Mouse (Mus musculus) left cerebral cortex, postnatal 10 days (tissue): ENCODE results near the gene Ctla4. TPM values are rescaled to one million over a fixed set of nuclear protein-coding genes. Genes with fewer than 3 reads are reported as not detected.
A peak's percentile ranks its signal among the peaks of the same experiment; 100 is the strongest.

Experiments used
- DNase-seq, 2 experiments: peaks; one replicate each; pipeline ENCODE4 v3.0.0; 2021 to 2022; ENCODE audit warnings: low spot score in 2 of 2, mixed read lengths in 1 of 2; ENCODE audit errors: extremely low spot score in 1 of 2
- intact Hi-C: fragments of 180-260 bp; cut with DNase I; formaldehyde crosslinking; loops from one replicate; pipeline ENCODE4 v1.15.1; 2025
- total RNA-seq, 2 experiments: library from RNA; stranded (reverse); gene quantifications; 2 replicates each; pipeline ENCODE4 v1.2.3; 2021

The Ctla4 gene
- total RNA-seq, 2 experiments from 2014 or later = not detected

DNA sequence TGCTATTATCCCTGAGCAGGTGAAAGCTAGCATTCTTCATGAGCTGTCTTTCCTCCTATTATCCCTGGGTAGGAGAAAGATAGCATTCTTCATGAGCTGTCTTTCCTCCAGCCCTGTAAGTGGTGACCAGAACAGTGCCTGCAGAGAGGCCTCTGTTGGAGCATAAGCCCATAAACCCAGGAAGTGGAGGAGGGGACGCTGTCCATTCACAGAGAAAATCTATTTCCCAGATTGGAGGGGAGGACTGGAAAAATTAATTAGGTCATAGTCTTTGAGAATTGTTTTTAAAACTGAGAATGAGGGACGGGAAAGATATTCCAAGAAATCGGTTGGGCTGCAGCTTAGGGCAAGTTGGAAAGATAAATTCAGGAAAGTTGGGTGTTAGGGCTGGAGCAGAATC lies 24.3 kb upstream of the Ctla4 start:
- no peak for DNase-seq
- intact Hi-C loops = loop anchor here (5.0 kb wide), 1 partner anchor 375 kb away; no protein-coding TSS in a partner anchor

- intact Hi-C loops = loop anchor here (5.0 kb wide), 1 partner anchor 376 kb away; no protein-coding TSS in a partner anchor
Measured at GRCm38 (mm10) chr1:60862951-60863461, 23.8 kb upstream of the Ctla4 start.

GRCm38 (mm10) chr1:60863701-60864100 lies 23.1 kb upstream of the Ctla4 start:
- no peak for DNase-seq
- intact Hi-C loops = loop anchor here (5.0 kb wide), 1 partner anchor 376 kb away; no protein-coding TSS in a partner anchor

More at GRCm38 (mm10) chr1:60862951-60863461, 23.8 kb upstream of the Ctla4 start:
- DNase-seq = peak in 1 of 2 experiments; percentile 62

DNA sequence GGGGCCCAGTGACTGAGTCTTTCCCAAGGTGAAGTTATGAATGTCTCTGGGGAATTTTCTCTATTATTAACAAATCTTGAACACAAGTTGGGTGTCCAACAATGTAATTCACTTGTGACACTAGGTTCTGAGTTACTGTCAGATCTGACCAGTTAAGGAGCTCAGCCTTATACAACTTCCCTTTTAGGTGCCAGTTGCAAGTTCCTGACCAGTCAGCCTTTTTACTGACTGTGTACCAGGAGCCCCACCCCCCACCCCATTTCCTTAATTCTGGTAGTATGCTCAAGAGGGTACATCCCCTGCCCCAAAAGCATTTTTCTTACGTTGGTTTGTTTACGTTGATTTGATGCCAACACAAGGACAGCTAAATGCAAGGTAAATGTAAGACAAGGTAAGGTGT lies 21.6 kb upstream of the Ctla4 start:
- intact Hi-C loops = no loop called here
- DNase-seq = no peak

- intact Hi-C loops = no loop called here
Measured at GRCm38 (mm10) chr1:60866043-60866442, 20.8 kb upstream of the Ctla4 start.

DNA sequence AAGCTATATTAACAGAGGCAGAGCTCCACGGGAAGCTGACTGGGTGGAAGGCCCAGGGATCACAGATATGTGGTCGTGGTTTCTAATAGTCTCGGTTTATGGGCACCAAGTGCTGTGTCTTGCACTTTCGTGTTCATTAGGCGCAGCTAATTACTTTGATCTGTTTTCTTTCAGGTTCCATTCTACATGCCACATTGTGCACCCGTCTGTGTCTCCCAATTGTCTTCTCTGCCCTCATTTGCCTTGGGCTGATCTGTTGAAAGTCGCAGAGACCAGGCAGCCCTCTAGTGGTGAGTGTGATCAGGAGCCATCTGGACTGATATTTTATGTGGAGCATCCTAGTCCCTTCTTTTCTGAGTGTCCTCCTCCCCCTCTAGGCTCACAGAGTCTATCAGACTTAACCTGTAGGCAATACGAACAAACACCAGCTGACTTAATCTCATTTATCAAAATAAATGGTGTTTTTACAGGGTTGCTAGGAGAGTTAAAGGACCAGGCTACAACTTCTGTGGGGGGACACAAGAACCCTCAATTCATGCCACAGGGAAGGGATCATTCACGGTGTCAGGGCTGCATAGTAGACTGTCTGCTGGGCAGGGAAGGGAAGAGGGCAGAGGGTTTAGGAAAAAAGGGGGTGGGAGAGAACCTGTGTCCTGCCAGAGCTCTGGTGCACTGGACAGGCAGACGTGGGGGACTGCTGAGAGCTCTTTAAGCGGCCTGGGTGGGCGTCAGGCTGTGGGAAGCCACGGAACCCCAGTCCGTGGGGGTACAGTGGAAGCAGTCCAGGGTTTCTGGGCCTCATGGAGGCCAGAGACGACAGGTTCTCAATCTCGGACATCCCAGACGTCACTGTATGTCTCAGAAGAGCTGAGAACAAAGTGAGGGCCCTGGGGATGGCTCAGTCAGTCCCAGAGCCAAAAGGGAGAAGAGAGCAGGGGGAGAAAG lies 18.2 kb upstream of the Ctla4 start:
- intact Hi-C loops = no loop called here
- DNase-seq = peak; percentile 44 to 58

More at GRCm38 (mm10) chr1:60866043-60866442, 20.8 kb upstream of the Ctla4 start:
- no peak for DNase-seq

GRCm38 (mm10) chr1:60875267-60875666 lies 11.5 kb upstream of the Ctla4 start:
- no peak for DNase-seq
- intact Hi-C loops = loop anchor here (5.0 kb wide), 1 partner anchor 82 kb away; no protein-coding TSS in a partner anchor

- no peak for DNase-seq
- intact Hi-C loops = no loop called here
Measured at GRCm38 (mm10) chr1:60880116-60880867, 6.5 kb upstream of the Ctla4 start.

- intact Hi-C loops = no loop called here
Measured at GRCm38 (mm10) chr1:60882792-60883191, 4.0 kb upstream of the Ctla4 start.

DNA sequence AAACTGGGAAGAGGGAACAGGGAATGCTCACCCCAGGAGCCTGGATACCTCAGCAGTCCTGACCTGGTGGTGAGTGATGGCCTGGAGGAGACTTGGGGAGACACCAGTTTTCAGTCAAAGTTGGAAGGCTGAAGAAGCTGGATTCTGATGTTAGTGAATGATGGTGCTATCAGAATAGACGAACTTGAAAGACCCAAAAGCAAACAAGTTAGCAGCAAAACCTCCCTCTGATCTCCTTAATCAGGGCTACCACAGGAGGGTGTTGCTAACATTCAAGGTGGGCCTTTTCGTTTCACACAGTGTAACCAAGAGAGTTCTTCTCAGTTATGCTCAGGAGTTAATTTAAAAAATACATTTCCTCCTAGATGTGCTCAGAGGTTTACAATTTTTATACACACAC lies 3.5 kb upstream of the Ctla4 start:
- no peak for DNase-seq
- intact Hi-C loops = no loop called here

More at GRCm38 (mm10) chr1:60882792-60883191, 4.0 kb upstream of the Ctla4 start:
- DNase-seq = no peak

GRCm38 (mm10) chr1:60884611-60885010 lies 2.2 kb upstream of the Ctla4 start:
- no peak for DNase-seq
- intact Hi-C loops = no loop called here

DNA sequence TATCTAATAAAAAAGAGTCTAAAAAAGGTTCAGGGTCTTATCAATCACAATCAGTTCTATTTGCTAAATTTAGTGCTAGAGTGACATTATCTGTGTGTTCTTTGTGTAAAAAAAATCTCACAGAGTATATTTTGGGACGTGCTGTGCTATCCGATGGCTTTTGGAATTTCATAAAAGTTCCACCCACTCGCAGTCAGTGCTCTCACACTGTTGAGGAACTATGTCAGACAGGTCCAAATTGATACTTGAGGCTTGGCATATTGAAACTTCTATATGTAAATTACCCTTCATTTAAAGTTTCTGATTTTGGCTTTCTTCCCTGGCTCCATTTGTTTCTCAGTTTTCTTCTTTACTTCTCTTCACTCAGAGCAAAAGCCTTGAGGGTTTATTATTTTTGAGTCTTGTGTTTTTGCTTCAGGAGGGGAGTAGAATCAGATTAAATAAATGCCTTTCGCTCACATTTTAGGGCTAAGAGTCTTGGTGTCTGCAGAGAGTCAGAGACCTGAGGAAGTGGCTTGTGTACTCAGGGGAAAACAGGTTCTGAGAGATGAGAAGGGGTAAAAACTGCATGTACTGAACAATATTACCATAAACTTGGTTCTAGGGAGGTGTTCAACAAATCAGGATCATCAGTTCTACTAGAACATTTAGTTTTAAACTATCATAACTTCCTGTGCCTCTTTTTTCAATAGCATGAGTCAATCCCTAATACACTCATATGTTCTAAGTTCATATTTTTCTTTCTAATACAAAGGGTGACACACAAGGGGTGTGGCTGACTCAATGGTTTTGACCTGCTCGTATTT lies 11.5 kb downstream of the Ctla4 start:
- intact Hi-C loops = no loop called here
- DNase-seq = peak in 1 of 2 experiments; percentile 23

- intact Hi-C loops = no loop called here
- DNase-seq = no peak
Measured at GRCm38 (mm10) chr1:60898933-60899210, 12.1 kb downstream of the Ctla4 start.

- no peak for DNase-seq
- intact Hi-C loops = no loop called here
Measured at GRCm38 (mm10) chr1:60899244-60899643, 12.4 kb downstream of the Ctla4 start.

DNA sequence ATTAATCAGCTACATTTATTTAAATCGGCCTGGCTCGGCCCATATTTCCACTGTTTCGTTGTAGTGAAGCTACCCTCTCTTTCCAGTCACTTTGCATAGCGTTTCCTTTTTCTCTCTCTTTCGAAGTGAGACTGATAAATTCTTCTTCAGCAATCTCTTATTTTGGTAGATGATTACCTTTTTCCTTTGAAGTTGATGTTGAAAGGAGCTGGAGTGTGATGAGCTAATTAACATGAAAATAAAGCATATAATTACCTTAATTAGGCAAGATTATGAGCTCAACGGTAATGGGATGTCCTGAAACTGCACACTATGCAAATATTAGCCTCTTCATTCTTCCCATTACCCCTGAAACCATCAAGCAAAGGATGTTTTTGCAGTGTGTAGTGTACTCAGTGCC lies 15.7 kb downstream of the Ctla4 start:
- intact Hi-C loops = no loop called here

GRCm38 (mm10) chr1:60903126-60903525 lies 16.3 kb downstream of the Ctla4 start:
- intact Hi-C loops = no loop called here

More for the DNA sequence above, 15.7 kb downstream of the Ctla4 start:
- DNase-seq = no peak

DNA sequence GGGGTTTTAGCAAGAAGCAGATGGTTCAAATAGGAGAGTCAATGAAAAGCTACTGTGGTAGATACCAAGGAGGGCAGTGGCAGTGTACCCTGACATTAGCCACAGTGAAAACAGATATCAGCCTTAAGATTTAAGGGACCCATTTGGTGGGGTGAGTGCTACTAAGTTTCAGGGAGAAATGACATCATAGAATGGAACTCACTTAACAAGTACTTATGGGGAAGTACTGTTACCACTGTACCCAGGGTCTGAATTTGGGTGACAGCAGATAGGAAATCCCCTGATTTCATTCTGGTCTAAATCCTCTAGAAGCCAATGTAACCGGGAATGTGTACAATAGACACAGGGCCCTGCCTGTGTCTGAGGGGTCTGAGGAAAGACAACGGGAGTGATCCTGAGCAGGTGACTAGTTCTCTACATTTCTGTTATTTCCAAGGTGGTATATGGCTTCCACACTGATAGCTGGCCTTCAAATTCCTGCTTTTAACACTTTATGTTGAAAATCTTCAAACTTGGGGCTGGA lies 17.7 kb downstream of the Ctla4 start:
- intact Hi-C loops = no loop called here
- DNase-seq = no peak

More at GRCm38 (mm10) chr1:60903126-60903525, 16.3 kb downstream of the Ctla4 start:
- no peak for DNase-seq

DNA sequence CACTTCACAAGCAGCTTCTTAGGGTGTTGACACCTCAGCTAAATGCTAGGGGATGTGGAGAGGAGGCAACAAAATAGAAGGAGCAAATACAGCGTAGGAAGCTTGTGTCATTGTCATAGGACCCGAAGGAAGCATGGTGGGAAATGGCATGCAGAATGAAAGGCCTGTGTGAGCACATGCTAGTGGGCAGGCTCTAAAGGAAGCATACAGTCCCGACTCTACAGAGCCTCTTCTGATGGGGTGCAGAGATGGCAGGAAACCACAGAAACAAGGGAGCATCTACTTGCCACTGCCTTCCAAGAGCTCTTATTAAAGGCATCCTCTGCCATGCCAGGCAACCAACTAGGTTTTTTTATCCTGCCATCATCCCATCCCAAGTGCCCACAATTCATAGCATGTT lies 20.7 kb downstream of the Ctla4 start:
- DNase-seq = no peak
- intact Hi-C loops = no loop called here
